Mouse (Mus musculus): ENCODE measurements around the gene D17H6S53E. TPM values are rescaled to one million over a fixed set of nuclear protein-coding genes. Genes with fewer than 3 reads are reported as not detected.
A peak's percentile ranks its signal among the peaks of the same experiment; 100 is the strongest.

The D17H6S53E gene
- polyA plus RNA-seq, 1 experiment from 2014 or later, result 10.8 TPM

GRCm38 (mm10) chr17:35147922-35148639 is 21.9 kb downstream of the D17H6S53E start:
- Histone ChIP-seq H3K4me3 (ENCODE audit: low read depth, low read length) (no peak overlapping the region), H3K4me1 (ENCODE audit: control insufficient read depth, insufficient read depth, low read length) (no peaks in the 10 kb centered on the region), H3K9ac (ENCODE audit: low read depth, low read length) (no peak overlapping the region), H3K27me3 (ENCODE audit: control insufficient read depth, insufficient read depth, low read length) (no peaks in the 10 kb centered on the region), H3K27ac (ENCODE audit: low read depth, low read length) (no peak overlapping the region), H3K4me2 (no peak overlapping the region), H3K36me3 (ENCODE audit: control insufficient read depth, insufficient read depth, low read length) (peaks cover 80% of the 10 kb centered on the region), H3K9me3 (replicated peaks; ENCODE audit: control insufficient read depth, low read length) (no peaks in the 10 kb centered on the region)
- 64% methylated on average over 5 of the region's 5 CpGs for WGBS (ENCODE audit: insufficient replicate concordance)
- no peak for ATAC-seq (replicated peaks; ENCODE audit: insufficient number of reproducible peaks, low FRiP score, low TSS enrichment)

- Histone ChIP-seq H3K9ac (ENCODE audit: low read depth, low read length) (no peak overlapping the region), H3K4me2 (no peak overlapping the region), H3K9me3 (replicated peaks; ENCODE audit: control insufficient read depth, low read length) (no peaks in the 10 kb centered on the region), H3K27ac (ENCODE audit: low read depth, low read length) (no peak overlapping the region), H3K36me3 (ENCODE audit: control insufficient read depth, insufficient read depth, low read length) (peaks cover 87% of the 10 kb centered on the region), H3K4me3 (ENCODE audit: low read depth, low read length) (no peak overlapping the region), H3K27me3 (ENCODE audit: control insufficient read depth, insufficient read depth, low read length) (no peaks in the 10 kb centered on the region), H3K4me1 (ENCODE audit: control insufficient read depth, insufficient read depth, low read length) (no peaks in the 10 kb centered on the region)
- no peak for ATAC-seq (replicated peaks; ENCODE audit: insufficient number of reproducible peaks, low FRiP score, low TSS enrichment)
- WGBS (ENCODE audit: insufficient replicate concordance), result 98% methylated on average over 4 of the region's 4 CpGs
Measured at GRCm38 (mm10) chr17:35152121-35152520, 25.9 kb downstream of the D17H6S53E start.

- Histone ChIP-seq H3K27me3 (ENCODE audit: control insufficient read depth, insufficient read depth, low read length) (no peaks in the 10 kb centered on the region), H3K4me1 (ENCODE audit: control insufficient read depth, insufficient read depth, low read length) (no peaks in the 10 kb centered on the region), H3K4me3 (ENCODE audit: low read depth, low read length) (no peak overlapping the region), H3K9ac (ENCODE audit: low read depth, low read length) (no peak overlapping the region), H3K4me2 (no peak overlapping the region), H3K9me3 (replicated peaks; ENCODE audit: control insufficient read depth, low read length) (no peaks in the 10 kb centered on the region), H3K36me3 (ENCODE audit: control insufficient read depth, insufficient read depth, low read length) (peaks cover 92% of the 10 kb centered on the region), H3K27ac (ENCODE audit: low read depth, low read length) (no peak overlapping the region)
- ATAC-seq (replicated peaks; ENCODE audit: insufficient number of reproducible peaks, low FRiP score, low TSS enrichment), result no peak
- WGBS (ENCODE audit: insufficient replicate concordance), result 86% methylated on average over 9 of the region's 9 CpGs
Measured at GRCm38 (mm10) chr17:35153077-35153476, 26.9 kb downstream of the D17H6S53E start.

GRCm38 (mm10) chr17:35153931-35154330 is 27.8 kb downstream of the D17H6S53E start:
- Histone ChIP-seq H3K36me3 (ENCODE audit: control insufficient read depth, insufficient read depth, low read length) (peaks cover 93% of the 10 kb centered on the region), H3K4me3 (ENCODE audit: low read depth, low read length) (no peak overlapping the region), H3K27ac (ENCODE audit: low read depth, low read length) (no peak overlapping the region), H3K27me3 (ENCODE audit: control insufficient read depth, insufficient read depth, low read length) (no peaks in the 10 kb centered on the region), H3K9ac (ENCODE audit: low read depth, low read length) (no peak overlapping the region), H3K4me1 (ENCODE audit: control insufficient read depth, insufficient read depth, low read length) (no peaks in the 10 kb centered on the region), H3K4me2 (no peak overlapping the region), H3K9me3 (replicated peaks; ENCODE audit: control insufficient read depth, low read length) (no peaks in the 10 kb centered on the region)
- no peak for ATAC-seq (replicated peaks; ENCODE audit: insufficient number of reproducible peaks, low FRiP score, low TSS enrichment)
- WGBS (ENCODE audit: insufficient replicate concordance), result 87% methylated on average over 4 of the region's 4 CpGs

- Histone ChIP-seq H3K27ac (ENCODE audit: low read depth, low read length) (no peak overlapping the region), H3K9ac (ENCODE audit: low read depth, low read length) (peak overlapping the region; percentile 34; the same call in 1 of the 2 replicates), H3K4me1 (ENCODE audit: control insufficient read depth, insufficient read depth, low read length) (no peaks in the 10 kb centered on the region), H3K4me3 (ENCODE audit: low read depth, low read length) (no peak overlapping the region), H3K27me3 (ENCODE audit: control insufficient read depth, insufficient read depth, low read length) (no peaks in the 10 kb centered on the region), H3K9me3 (replicated peaks; ENCODE audit: control insufficient read depth, low read length) (no peaks in the 10 kb centered on the region), H3K36me3 (ENCODE audit: control insufficient read depth, insufficient read depth, low read length) (peaks cover 93% of the 10 kb centered on the region), H3K4me2 (no peak overlapping the region)
- WGBS (ENCODE audit: insufficient replicate concordance), result 89% methylated on average over 7 of the region's 7 CpGs
- ATAC-seq (replicated peaks; ENCODE audit: insufficient number of reproducible peaks, low FRiP score, low TSS enrichment), result no peak
Measured at GRCm38 (mm10) chr17:35154616-35155015, 28.4 kb downstream of the D17H6S53E start.

GRCm38 (mm10) chr17:35155451-35155850 is 29.3 kb downstream of the D17H6S53E start:
- Histone ChIP-seq H3K27me3 (ENCODE audit: control insufficient read depth, insufficient read depth, low read length) (no peaks in the 10 kb centered on the region), H3K36me3 (ENCODE audit: control insufficient read depth, insufficient read depth, low read length) (peaks cover 91% of the 10 kb centered on the region), H3K4me2 (no peak overlapping the region), H3K4me3 (ENCODE audit: low read depth, low read length) (no peak overlapping the region), H3K9ac (ENCODE audit: low read depth, low read length) (no peak overlapping the region), H3K4me1 (ENCODE audit: control insufficient read depth, insufficient read depth, low read length) (no peaks in the 10 kb centered on the region), H3K27ac (ENCODE audit: low read depth, low read length) (no peak overlapping the region), H3K9me3 (replicated peaks; ENCODE audit: control insufficient read depth, low read length) (no peaks in the 10 kb centered on the region)
- no peak for ATAC-seq (replicated peaks; ENCODE audit: insufficient number of reproducible peaks, low FRiP score, low TSS enrichment)
- whole genome bisulfite sequencing (ENCODE audit: insufficient replicate concordance), result 87% methylated on average over 12 of the region's 12 CpGs

GRCm38 (mm10) chr17:35156461-35157200 is 30.5 kb downstream of the D17H6S53E start:
- no peak overlapping the region for H3K27ac ChIP-seq (ENCODE audit: low read depth, low read length)
- peaks cover 96% of the 10 kb centered on the region for H3K36me3 ChIP-seq (ENCODE audit: control insufficient read depth, insufficient read depth, low read length)
- 89% methylated on average over 33 of the region's 33 CpGs for WGBS (ENCODE audit: insufficient replicate concordance)
- no peak overlapping the region for H3K9ac ChIP-seq (ENCODE audit: low read depth, low read length)
- H3K27me3 ChIP-seq (ENCODE audit: control insufficient read depth, insufficient read depth, low read length), result no peaks in the 10 kb centered on the region
- ATAC-seq (replicated peaks; ENCODE audit: insufficient number of reproducible peaks, low FRiP score, low TSS enrichment), result no peak
- no peak overlapping the region for H3K4me2 ChIP-seq
- H3K4me3 ChIP-seq (ENCODE audit: low read depth, low read length), result no peak overlapping the region
- 0 out of 2 replicates have a peak, but pooled peaks cover under 1% of the 10 kb centered on the region for H3K4me1 ChIP-seq (ENCODE audit: control insufficient read depth, insufficient read depth, low read length)
- no peaks in the 10 kb centered on the region for H3K9me3 ChIP-seq (replicated peaks; ENCODE audit: control insufficient read depth, low read length)

GRCm38 (mm10) chr17:35157254-35157653 is 31.1 kb downstream of the D17H6S53E start:
- H3K27ac ChIP-seq (ENCODE audit: low read depth, low read length), result no peak overlapping the region

More at GRCm38 (mm10) chr17:35157254-35157653, 31.1 kb downstream of the D17H6S53E start:
- ATAC-seq (replicated peaks; ENCODE audit: insufficient number of reproducible peaks, low FRiP score, low TSS enrichment), result no peak
- peaks cover 95% of the 10 kb centered on the region for H3K36me3 ChIP-seq (ENCODE audit: control insufficient read depth, insufficient read depth, low read length)
- H3K27me3 ChIP-seq (ENCODE audit: control insufficient read depth, insufficient read depth, low read length), result no peaks in the 10 kb centered on the region
- H3K4me2 ChIP-seq, result no peak overlapping the region
- 90% methylated on average over 8 of the region's 8 CpGs for WGBS (ENCODE audit: insufficient replicate concordance)
- H3K9me3 ChIP-seq (replicated peaks; ENCODE audit: control insufficient read depth, low read length), result no peaks in the 10 kb centered on the region
- H3K4me1 ChIP-seq (ENCODE audit: control insufficient read depth, insufficient read depth, low read length), result 0 out of 2 replicates have a peak, but pooled peaks cover 5% of the 10 kb centered on the region
- no peak overlapping the region for H3K9ac ChIP-seq (ENCODE audit: low read depth, low read length)
- H3K4me3 ChIP-seq (ENCODE audit: low read depth, low read length), result no peak overlapping the region
